Mouse (Mus musculus): Measurements from ENCODE around the gene Nr2c1. TPM values are rescaled to one million over a fixed set of nuclear protein-coding genes. Genes with fewer than 3 reads are reported as not detected.

Gene Nr2c1
- 1 to 10 TPM; 2.2 to 3.8 TPM for polyA plus RNA-seq (2017; shearing (Covaris generic))

DNA sequence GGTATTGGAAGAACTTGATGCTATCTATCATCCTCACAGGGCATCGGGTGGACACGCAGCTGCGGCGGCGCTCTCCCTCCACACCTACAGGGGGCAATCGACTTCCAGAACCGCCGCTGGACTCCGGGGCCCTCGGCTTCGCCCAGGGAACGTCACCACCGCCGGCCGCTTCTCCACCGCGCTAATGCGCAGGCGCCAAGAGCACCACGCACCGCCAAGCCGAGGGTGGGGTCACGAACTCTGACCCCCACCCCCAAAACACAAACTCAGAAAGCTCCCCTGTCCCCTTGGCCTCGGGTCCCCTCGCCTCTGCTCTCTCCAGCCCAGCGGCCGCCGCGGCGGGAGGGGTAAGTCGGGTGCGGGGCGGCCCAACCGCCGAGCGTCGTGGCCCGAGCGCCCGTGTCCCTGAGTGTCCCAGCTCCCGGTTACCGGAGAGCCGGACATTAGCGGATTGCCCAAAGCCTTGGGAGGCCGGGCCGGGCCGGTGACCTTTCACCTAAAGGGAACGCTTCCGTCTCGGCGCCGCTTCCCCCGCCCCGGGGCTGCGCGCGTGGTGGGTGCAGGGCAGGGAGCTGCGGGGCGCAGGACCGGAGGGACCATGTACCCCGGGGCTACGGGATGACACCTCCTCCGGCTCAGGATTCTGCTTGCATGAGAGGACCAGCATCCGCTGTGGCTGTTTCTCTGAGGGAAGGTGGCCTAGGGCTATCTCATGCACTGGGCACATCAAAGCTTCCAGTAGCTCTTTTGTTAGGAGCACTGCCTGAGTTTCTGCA is at the start of gene Nr2c1:
Nr2c1 (plus strand) TSS at position 268 of the 776 bp plus-strand sequence.
- peak; percentile 60 for ATAC-seq

GRCm38 (mm10) chr10:94098100-94098499 is 49.7 kb upstream of the Nr2c1 start:
- no peak for ATAC-seq

DNA sequence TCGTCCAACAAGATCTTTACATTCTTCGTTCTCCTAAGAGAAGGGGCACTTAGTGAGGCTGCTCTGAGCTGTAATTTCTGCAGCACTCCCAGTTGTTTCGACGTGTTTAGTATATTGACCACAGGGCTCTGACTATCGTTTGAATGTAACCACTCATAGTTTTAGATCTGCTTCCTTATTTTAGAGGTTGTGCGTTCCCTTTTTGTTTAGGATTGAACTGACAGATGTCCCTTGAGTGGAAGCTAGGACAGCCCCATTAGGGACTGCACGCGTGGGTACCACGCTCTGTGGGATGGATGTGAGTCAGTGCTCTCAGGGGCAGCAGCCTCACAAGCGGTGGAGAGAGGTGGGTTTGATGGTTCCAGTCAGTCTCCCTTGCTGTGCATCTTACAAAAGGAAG is 42.3 kb upstream of the Nr2c1 start:
- ATAC-seq: no peak

- no peak for ATAC-seq
These were observed 40.7 kb upstream of the Nr2c1 start for GRCm38 (mm10) chr10:94107168-94107567.

DNA sequence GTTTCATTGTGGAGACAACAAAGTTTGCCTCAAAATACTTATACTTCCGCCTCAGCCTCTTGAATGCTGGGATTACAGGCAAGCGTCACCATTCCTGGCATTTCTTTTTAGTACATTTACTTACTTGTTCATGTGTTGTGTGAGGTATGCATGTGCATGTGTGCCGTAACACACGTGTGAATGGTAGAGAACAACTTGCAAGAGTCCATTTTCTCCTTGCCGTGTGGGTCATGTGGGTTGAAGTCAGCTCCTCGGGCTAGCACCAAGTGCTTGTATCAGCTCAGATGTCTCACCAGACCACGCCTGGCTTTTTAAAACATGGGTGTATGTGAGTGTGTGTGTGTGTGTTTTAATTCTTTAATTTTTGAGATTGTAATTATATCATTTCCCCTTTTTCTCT is 40.2 kb upstream of the Nr2c1 start:
- ATAC-seq: no peak

GRCm38 (mm10) chr10:94108791-94109190 is 39.0 kb upstream of the Nr2c1 start:
- no peak for ATAC-seq

DNA sequence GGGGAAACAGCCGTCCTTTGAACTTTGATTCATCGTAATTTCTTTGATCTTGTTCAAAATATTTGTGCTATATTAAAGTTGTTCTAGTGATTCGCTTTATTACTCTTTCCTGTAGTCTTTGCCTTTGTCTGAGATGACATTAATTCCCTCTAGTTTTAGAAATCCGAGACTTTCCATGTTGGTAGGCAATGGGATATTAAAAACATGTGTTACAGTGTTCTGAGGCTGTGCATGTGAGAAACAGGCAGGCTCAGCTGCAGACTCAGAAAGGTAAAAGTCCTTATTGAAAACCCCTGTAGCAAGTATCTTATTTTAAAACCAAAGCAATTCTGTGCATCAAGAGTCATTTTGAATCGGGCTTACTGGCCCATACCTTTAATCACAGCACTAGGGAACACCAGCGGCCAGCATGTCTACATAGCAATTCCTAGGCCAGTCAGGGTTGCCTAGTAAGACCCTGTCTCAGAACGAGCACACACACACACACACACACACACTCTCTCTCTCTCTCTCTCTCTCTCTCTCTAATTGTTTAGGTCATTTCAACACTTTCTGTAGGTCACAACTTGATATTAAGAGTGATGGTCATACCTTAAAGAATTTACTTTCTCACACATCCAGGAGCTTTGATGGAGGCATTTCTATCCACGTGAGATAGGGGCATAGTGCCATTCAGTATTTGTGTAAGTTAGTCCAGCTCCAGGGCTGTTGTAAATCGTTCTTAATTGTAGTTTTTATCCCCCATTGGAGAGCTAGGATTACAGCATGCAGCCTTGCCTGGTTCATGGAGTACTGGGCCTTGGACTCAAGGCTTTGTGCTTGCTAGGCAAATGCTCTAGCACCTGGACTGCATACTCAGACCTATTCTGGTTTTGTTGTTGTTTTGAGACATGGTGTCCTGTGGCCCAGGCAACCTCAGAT is 36.7 kb upstream of the Nr2c1 start:
- no peak for ATAC-seq

GRCm38 (mm10) chr10:94112207-94112606 is 35.6 kb upstream of the Nr2c1 start:
- ATAC-seq: no peak

GRCm38 (mm10) chr10:94115893-94116599 is 31.8 kb upstream of the Nr2c1 start:
- ATAC-seq: peak; percentile 97

DNA sequence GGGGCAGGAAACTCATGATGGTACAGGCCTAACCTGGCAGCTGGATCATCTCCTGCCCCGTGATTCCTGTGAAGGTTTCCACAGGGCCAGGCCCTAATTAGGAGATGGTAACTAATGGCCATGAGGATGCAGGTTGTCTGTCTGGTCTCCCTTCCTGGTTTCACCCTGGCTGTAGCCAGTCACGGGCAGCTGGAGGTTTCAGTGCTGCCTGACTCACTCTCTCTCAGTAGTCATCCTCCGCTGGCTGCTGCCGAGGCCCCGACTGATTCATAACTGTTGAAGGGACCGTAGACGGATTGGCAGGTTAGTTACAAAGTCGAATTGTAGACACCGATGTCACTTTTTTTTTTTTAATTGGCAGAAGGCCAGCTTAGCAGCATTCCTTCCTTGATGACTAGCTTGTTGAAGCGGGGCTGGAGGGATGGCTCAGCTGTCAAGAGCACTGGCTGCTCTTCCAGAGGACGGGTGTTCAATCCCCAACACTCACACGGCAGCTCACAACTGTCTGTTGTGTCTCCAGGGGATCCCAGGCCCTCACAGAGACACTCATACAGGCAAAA is 31.0 kb upstream of the Nr2c1 start:
- ATAC-seq: no peak

GRCm38 (mm10) chr10:94117916-94118315 is 29.9 kb upstream of the Nr2c1 start:
- no peak for ATAC-seq

DNA sequence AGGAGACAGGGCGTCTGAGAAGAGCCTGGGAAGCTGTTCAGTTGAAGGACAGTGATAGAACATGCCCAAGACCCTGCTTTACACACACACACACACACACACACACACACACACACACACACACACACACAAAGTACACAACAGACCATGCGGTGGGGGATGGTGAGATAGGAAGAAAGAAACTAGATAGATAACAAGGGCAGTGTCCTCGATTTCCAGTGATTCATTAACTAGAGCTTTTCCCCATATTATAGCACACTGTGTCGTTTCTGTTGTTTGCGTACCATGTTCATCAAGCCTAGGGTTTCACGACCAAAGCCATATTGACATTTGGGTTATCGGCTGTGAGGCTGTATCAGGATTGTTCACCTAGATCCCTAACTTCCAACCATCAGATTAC is 28.8 kb upstream of the Nr2c1 start:
- ATAC-seq: no peak

- ATAC-seq: no peak
These were observed 27.1 kb upstream of the Nr2c1 start for GRCm38 (mm10) chr10:94120676-94121075.

DNA sequence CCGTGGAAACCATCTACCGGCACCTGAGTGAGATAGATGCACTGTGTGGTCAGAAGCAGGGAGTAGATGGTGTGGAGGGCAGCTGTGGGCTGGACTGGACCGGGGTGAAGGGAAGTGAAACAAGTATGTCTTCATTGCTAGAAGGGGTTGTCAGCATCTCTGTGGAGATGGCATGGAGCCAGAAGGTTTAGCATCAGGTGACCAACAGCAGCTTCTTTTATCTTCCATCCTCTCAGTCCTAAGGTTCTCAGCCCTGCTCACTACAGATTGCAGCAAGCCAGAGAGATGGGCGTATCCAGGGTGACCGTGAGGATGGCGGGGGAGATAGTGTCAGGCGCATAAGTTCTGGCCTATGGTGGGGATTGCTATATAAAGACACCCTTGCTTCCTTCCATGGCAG is 25.2 kb upstream of the Nr2c1 start:
- no peak for ATAC-seq

- no peak for ATAC-seq
These were observed 24.2 kb upstream of the Nr2c1 start for GRCm38 (mm10) chr10:94123581-94123980.

GRCm38 (mm10) chr10:94124376-94124775 is 23.4 kb upstream of the Nr2c1 start:
- no peak for ATAC-seq

DNA sequence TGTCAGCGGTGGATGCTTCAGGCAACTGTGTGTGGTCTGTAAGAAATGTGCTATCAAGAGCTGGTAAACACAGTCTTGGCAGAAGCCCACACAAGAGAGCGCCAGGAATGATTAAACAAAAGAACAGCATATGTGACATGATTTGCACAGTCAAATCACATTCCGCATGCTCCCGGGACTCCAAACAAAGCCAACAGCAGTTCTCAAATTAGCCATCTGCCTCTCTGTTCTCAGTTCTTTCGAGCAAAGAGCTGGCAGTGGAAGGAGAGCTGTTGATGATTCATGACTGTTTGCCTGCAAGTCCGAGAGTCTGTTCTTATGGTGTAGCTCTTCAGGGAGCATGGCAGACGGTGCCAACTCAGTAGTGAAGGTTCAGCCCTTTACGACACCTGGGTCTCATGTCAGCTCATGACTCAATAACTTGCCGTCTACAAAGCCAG is 18.1 kb upstream of the Nr2c1 start:
- ATAC-seq: no peak

GRCm38 (mm10) chr10:94133081-94133480 is 14.7 kb upstream of the Nr2c1 start:
- ATAC-seq: no peak

GRCm38 (mm10) chr10:94133674-94134073 is 14.1 kb upstream of the Nr2c1 start:
- ATAC-seq: no peak

- no peak for ATAC-seq
These were observed 13.1 kb upstream of the Nr2c1 start for GRCm38 (mm10) chr10:94134535-94135390.

- no peak for ATAC-seq
These were observed 8.8 kb upstream of the Nr2c1 start for GRCm38 (mm10) chr10:94138890-94139482.

Data from activated CD4-positive, CD25-positive, alpha-beta regulatory T cell, adult 4 months (primary cell).